Mouse (Mus musculus): ENCODE measurements at regions not wholly inside any gene's neighbourhood (a gene's known extent, or its start where the extent isn't known, plus 50 kb on each side); places are given as distances from the start of the nearest gene placed in this dataset.

- TF ChIP-seq CTCF (conservative IDR thresholded peaks at IDR 0.05; ENCODE audit: insufficient read depth, insufficient read length, low read depth, low read length): no peak
- no peak for TF ChIP-seq POLR2A (IDR thresholded peaks at IDR 0.05; ENCODE audit: low read depth, low read length)
Observed at GRCm38 (mm10) chr3:43358511-43358910, 1616.1 kb downstream of the D3Ertd751e start.

Data from kidney, adult 2 months (tissue).